Mouse (Mus musculus): ENCODE results near the gene Ndufa11. TPM values are rescaled to one million over a fixed set of nuclear protein-coding genes. Genes with fewer than 3 reads are reported as not detected.
A peak's percentile ranks its signal among the peaks of the same experiment; 100 is the strongest.

The Ndufa11 gene
- polyA plus RNA-seq, 2 experiments = 119 to 284 TPM

DNA sequence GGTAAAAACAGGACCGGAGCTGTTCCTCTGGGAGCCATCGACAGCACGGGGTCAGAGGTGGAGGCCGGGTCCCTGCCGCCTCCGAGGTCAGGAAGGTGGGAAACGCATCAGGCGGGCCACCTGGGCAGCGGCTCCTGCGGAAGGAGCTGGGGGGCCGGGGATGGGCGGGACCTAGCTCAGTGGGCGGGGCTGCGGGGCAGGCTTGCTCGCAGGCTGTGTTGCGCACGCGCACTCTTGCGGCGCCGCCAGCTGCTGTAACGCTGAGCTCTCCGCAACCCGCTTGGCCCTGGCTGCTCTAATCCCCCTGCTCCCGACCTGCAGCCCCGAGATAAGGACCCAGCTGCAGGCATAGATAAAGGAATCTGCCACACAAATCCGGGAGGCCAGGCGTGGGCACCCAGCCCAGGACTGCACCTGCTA, 44.4 kb downstream of the Ndufa11 start:
- WGBS (ENCODE audit: insufficient replicate concordance) = 0% methylated on average over 23 of the region's 28 CpGs
- no peak for TF ChIP-seq CTCF (IDR thresholded peaks at IDR 0.05; ENCODE audit: low read depth)
- TF ChIP-seq EP300 (IDR thresholded peaks at IDR 0.05; ENCODE audit: low read depth) = peak; percentile 95
- Histone ChIP-seq H3K27ac (peak overlapping the region; percentile 81), H3K4me3 (ENCODE audit: insufficient read depth in 1 of 2, low read depth in 2 of 2, low read length in 2 of 2) (peak overlapping the region; percentile 49 to 55), H3K4me2 (ENCODE audit: low read depth) (peak overlapping the region; percentile 87), H3K4me1 (replicated peaks; ENCODE audit: control insufficient read depth in 2 of 2, insufficient read depth in 2 of 2, low read length in 1 of 2) (peaks cover 43 to 47% of the 10 kb centered on the region in 2 experiments), H3K9ac (replicated peaks) (peak overlapping the region; percentile 65), H3K9me3 (ENCODE audit: control insufficient read depth, low read length) (no peaks in the 10 kb centered on the region), H3K27me3 (ENCODE audit: control insufficient read depth, insufficient read depth, low read length) (peaks cover 6% of the 10 kb centered on the region), H3K36me3 (replicated peaks; ENCODE audit: control insufficient read depth, insufficient read depth, low read depth) (peaks cover 3% of the 10 kb centered on the region; the same call in 1 of the 2 replicates)
- DNase-seq (ENCODE audit: low read depth in 3 of 3, low spot score in 3 of 3) (peak; percentile 93 to 94 (median 94)), ATAC-seq (ENCODE audit: insufficient read depth) (peak; percentile 71)

DNA sequence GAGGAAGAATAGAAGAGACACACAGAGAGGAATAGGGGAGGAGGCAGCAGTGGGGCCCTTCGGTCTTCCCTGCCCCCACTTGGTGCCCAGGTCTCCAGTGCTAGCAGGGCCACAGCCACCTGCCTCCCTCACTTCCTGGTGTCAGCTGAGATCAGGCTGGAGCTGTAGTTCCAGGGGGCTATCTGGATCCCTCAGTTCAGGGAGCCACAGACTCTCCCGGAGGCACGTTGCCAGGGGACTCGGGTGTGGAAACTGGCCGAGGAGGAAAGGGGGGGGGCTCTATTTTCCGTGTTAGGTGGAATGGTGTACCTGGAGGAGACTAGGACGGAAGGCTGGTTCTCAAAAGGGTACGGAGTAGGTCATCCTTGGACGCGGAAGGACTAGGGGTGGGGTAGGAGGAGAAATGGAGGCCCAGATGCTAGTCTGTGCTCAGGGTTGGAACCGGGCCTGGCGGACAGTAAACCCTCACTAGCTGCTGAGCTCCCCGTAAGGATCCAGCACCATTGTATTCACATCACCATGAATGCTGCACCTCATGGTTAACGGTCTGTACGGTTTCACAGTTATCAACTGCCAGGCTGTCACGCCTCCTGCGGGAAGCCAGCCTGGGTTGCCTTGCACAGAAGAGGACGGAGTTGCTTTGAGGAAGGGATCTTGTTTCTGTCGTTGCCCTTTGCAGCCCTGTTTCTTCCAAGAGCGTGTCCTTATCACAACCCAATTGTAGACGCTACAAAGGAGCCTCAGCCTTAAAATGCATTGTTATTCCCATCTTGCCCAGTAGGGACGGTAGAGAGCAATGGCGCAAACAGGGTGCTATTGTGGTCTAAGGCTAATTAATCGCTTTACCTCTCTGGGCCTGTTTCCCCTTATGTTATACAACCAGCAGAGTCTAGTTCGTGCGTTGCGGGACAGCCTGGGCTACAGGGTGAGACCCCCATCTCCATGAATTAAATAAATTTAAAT, 45.5 kb downstream of the Ndufa11 start:
- Histone ChIP-seq H3K27ac (peak overlapping the region; percentile 81), H3K27me3 (ENCODE audit: control insufficient read depth, insufficient read depth, low read length) (0 out of 2 replicates have a peak, but pooled peaks cover 3% of the 10 kb centered on the region), H3K9ac (replicated peaks) (peak overlapping the region; percentile 43), H3K36me3 (replicated peaks; ENCODE audit: control insufficient read depth, insufficient read depth, low read depth) (peaks cover 5% of the 10 kb centered on the region), H3K4me3 (ENCODE audit: insufficient read depth in 1 of 2, low read depth in 2 of 2, low read length in 2 of 2) (peak overlapping the region; percentile 13 to 55), H3K9me3 (ENCODE audit: control insufficient read depth, low read length) (no peaks in the 10 kb centered on the region), H3K4me1 (replicated peaks; ENCODE audit: control insufficient read depth in 2 of 2, insufficient read depth in 2 of 2, low read length in 1 of 2) (peaks cover 38 to 40% of the 10 kb centered on the region in 2 experiments), H3K4me2 (ENCODE audit: low read depth) (peak overlapping the region; percentile 87)
- no peak for TF ChIP-seq EP300 (IDR thresholded peaks at IDR 0.05; ENCODE audit: low read depth)
- TF ChIP-seq CTCF (IDR thresholded peaks at IDR 0.05; ENCODE audit: low read depth) = peak; percentile 100
- WGBS (ENCODE audit: insufficient replicate concordance) = 22% methylated on average over 27 of the region's 27 CpGs
- ATAC-seq (ENCODE audit: insufficient read depth) (peak; percentile 8; the same call in 1 of the 2 replicates), DNase-seq (ENCODE audit: low read depth in 3 of 3, low spot score in 3 of 3) (peak; percentile 84 to 88 (median 84))

DNA sequence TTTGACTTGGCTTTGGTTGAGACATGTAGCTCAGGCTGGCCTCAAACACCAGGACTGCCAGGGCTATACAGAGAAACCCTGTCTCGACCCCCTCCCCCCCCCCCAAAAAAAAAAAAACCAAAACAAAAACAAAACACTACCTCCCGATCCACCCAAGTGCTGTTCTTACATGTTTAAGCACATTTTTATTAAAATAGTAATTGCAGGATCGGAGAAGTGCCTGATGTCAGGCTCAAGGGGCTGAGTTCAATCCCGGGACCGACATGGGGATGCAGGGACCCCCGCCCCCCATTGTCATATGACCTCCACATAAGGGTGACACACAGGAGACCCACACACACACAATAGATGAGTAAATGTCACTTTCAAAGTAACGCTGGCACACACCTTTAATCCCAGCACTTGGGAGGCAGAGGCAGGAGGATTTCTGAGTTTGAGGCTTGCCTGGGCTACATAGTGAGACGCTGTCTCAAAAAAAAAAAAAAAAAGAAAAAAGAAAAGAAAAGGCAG, 46.2 kb downstream of the Ndufa11 start:
- TF ChIP-seq CTCF (IDR thresholded peaks at IDR 0.05; ENCODE audit: low read depth) (no peak), EP300 (IDR thresholded peaks at IDR 0.05; ENCODE audit: low read depth) (no peak)
- Histone ChIP-seq H3K27me3 (ENCODE audit: control insufficient read depth, insufficient read depth, low read length) (0 out of 2 replicates have a peak, but pooled peaks cover 3% of the 10 kb centered on the region), H3K4me3 (ENCODE audit: insufficient read depth in 1 of 2, low read depth in 2 of 2, low read length in 2 of 2) (peak overlapping the region; percentile 81 to 84; a peak in 3 of 4 replicates), H3K9ac (replicated peaks) (peak overlapping the region; percentile 90; the same call in 1 of the 2 replicates), H3K9me3 (ENCODE audit: control insufficient read depth, low read length) (no peaks in the 10 kb centered on the region), H3K36me3 (replicated peaks; ENCODE audit: control insufficient read depth, insufficient read depth, low read depth) (peaks cover 8% of the 10 kb centered on the region), H3K27ac (peak overlapping the region; percentile 92), H3K4me1 (replicated peaks; ENCODE audit: control insufficient read depth in 2 of 2, insufficient read depth in 2 of 2, low read length in 1 of 2) (peaks cover 33 to 35% of the 10 kb centered on the region in 2 experiments), H3K4me2 (ENCODE audit: low read depth) (peak overlapping the region; percentile 87)
- ATAC-seq (ENCODE audit: insufficient read depth) = no peak
- WGBS (ENCODE audit: insufficient replicate concordance) = 55% methylated on average over 8 of the region's 8 CpGs
- no peak for DNase-seq (ENCODE audit: low read depth in 3 of 3, low spot score in 3 of 3)

DNA sequence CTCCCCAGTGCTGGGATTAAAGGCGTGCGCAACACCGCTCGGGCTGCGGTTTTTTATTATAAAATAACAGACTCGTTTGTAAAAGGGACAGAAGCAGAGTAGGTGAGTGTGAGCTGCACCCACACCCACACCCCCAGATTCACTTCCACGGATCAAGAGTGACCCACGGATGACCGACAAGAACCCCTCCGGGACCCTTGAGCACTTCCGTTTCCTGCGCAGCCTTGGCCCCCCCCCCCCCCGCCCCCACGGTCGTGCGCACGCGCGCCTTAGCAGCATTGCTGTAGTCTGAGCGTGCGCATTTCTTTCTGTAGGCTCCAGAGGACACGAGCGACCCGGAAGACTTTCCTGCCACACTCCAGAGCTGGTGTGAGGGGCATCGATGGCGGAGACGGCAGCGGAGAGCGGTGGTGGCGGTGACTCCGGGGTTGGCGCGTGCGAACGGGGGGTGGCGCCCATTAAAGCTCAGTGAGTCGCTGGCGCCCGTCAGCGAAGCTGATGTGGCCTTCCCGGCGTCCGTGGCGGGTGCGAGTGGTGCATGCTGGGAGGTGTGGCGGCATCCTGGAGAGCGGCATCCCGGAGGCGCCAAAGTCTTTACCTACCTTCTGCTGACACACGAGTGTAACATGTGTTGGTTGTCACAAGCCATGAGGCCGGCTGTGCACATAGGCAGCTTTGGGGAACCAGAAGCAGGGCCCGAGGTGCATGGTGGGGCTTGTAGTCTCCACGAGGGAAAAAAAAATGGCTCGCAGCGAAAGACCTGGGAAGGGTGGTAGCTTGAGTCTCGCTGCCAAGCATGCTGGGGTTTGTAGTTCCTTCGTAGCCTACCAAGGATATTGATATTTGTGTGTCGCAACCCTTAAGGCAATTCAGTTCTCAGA, 47.1 kb downstream of the Ndufa11 start, which contains the start of gene Dus3l:
Dus3l (plus strand) TSS at position 284 of the 881 bp plus-strand sequence.
- under 1% methylated on average over 58 of the region's 58 CpGs for WGBS (ENCODE audit: insufficient replicate concordance)
- peak; percentile 80 to 88 (median 83) for DNase-seq (ENCODE audit: low read depth in 3 of 3, low spot score in 3 of 3)
- ATAC-seq (ENCODE audit: insufficient read depth) = peak; percentile 69
- Histone ChIP-seq H3K4me2 (ENCODE audit: low read depth) (peak within 1 kb of the TSS; percentile 87), H3K27me3 (ENCODE audit: control insufficient read depth, insufficient read depth, low read length) (no peaks in the 10 kb centered on the region), H3K4me3 (ENCODE audit: insufficient read depth in 1 of 2, low read depth in 2 of 2, low read length in 2 of 2) (peak within 1 kb of the TSS; percentile 81 to 84), H3K4me1 (replicated peaks; ENCODE audit: control insufficient read depth in 2 of 2, insufficient read depth in 2 of 2, low read length in 1 of 2) (peaks cover 31 to 35% of the 10 kb centered on the region in 2 experiments), H3K36me3 (replicated peaks; ENCODE audit: control insufficient read depth, insufficient read depth, low read depth) (peaks cover 12% of the 10 kb centered on the region), H3K27ac (peak within 1 kb of the TSS; percentile 92), H3K9ac (replicated peaks) (peak within 1 kb of the TSS; percentile 90), H3K9me3 (ENCODE audit: control insufficient read depth, low read length) (no peaks in the 10 kb centered on the region)
- TF ChIP-seq EP300 (IDR thresholded peaks at IDR 0.05; ENCODE audit: low read depth) (no peak), CTCF (IDR thresholded peaks at IDR 0.05; ENCODE audit: low read depth) (no peak; the same call in 1 of the 2 replicates)

All from liver, embryonic 14.5 days (tissue).